Mouse (Mus musculus): ENCODE data around the gene Zswim5. TPM values are rescaled to one million over a fixed set of nuclear protein-coding genes. Genes with fewer than 3 reads are reported as not detected.
A peak's percentile ranks its signal among the peaks of the same experiment; 100 is the strongest.

The Zswim5 gene
- polyA plus RNA-seq, 1 experiment from 2014 or later, result 0.43 TPM

DNA sequence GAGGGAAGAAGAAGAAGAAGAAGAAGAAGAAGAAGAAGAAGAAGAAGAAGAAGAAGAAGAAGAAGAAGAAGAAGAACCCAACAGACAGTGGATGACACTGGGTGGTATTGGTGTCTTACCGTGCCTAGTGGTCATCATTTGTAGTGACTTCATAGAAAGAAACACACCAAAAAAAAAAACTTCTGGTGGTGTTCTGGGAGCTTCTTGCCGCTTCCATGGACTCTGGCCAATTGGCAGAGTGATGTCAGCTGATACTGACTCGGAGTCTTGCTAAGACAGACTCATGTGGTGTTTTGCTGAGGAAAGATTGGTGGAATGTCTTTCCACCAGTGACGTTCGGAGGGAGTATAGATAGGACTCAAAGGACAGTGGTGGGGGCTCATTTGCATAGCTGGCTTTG lies 133.1 kb downstream of the Zswim5 start:
- Histone ChIP-seq H3K9ac (no peak overlapping the region), H3K4me2 (no peak overlapping the region), H3K4me3 (no peak overlapping the region), H3K36me3 (no peaks in the 10 kb centered on the region), H3K27ac (replicated peaks) (no peak overlapping the region), H3K9me3 (no peaks in the 10 kb centered on the region), H3K4me1 (no peaks in the 10 kb centered on the region), H3K27me3 (replicated peaks) (no peaks in the 10 kb centered on the region)
- no peak for ATAC-seq (ENCODE audit: extremely low read depth, insufficient number of reproducible peaks, low FRiP score, low TSS enrichment)
- 77% methylated on average over 5 of the region's 5 CpGs for WGBS

DNA sequence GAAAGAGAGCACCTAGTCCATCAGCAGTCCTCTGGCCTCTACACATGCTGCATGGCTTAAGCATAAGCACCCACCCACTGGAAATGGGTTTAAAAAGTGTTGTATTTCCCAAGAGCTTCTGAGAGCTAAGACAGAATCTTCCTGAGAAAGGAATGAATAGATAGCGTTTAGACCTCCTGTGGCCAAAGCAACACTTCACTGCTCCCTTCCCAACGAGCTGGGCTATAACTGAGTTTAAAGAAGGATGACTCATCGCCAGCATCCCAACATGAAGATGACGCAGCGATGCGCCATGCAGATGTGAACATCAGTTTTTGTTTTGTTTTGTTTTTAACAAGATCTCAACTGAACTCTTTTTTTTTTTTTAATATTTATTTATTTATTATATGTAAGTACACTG lies 136.4 kb downstream of the Zswim5 start:
- Histone ChIP-seq H3K4me1 (no peaks in the 10 kb centered on the region), H3K36me3 (no peaks in the 10 kb centered on the region), H3K4me3 (no peak overlapping the region), H3K27me3 (replicated peaks) (no peaks in the 10 kb centered on the region), H3K9ac (no peak overlapping the region), H3K9me3 (no peaks in the 10 kb centered on the region), H3K4me2 (no peak overlapping the region), H3K27ac (replicated peaks) (no peak overlapping the region)
- no peak for ATAC-seq (ENCODE audit: extremely low read depth, insufficient number of reproducible peaks, low FRiP score, low TSS enrichment)
- 75% methylated on average over 6 of the region's 6 CpGs for whole genome bisulfite sequencing

DNA sequence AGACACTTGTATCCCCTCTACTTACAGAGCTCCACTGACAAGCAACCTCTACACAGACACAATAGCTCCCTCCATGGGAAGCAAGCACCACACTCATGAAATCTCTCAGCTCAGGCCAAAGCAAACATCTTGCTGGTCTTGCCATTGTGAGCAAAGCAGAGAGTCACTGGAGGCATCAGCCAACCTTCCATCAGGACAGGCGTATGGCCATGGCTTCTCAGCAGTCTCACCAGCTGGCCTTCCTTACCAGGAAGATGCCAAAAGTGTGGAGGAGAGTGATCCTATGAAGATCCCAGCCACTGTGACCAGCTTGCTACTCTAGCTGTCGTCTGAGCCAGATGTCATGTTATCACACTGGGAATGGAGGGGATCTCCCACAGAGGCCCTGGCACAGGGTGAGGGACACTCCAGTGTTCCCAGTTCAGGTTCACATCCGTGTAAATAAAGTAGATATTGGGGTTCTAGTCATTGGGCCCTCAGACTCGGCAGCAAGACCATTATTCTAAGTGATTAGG lies 137.8 kb downstream of the Zswim5 start:
- H3K9ac ChIP-seq, result no peak overlapping the region
- H3K4me1 ChIP-seq, result peaks cover 6% of the 10 kb centered on the region
- no peaks in the 10 kb centered on the region for H3K36me3 ChIP-seq
- no peak overlapping the region for H3K4me2 ChIP-seq
- H3K9me3 ChIP-seq, result no peaks in the 10 kb centered on the region
- no peak overlapping the region for H3K27ac ChIP-seq (replicated peaks)
- no peaks in the 10 kb centered on the region for H3K27me3 ChIP-seq (replicated peaks)
- no peak overlapping the region for H3K4me3 ChIP-seq
- ATAC-seq (ENCODE audit: extremely low read depth, insufficient number of reproducible peaks, low FRiP score, low TSS enrichment), result no peak
- WGBS, result 42% methylated on average over 4 of the region's 4 CpGs

DNA sequence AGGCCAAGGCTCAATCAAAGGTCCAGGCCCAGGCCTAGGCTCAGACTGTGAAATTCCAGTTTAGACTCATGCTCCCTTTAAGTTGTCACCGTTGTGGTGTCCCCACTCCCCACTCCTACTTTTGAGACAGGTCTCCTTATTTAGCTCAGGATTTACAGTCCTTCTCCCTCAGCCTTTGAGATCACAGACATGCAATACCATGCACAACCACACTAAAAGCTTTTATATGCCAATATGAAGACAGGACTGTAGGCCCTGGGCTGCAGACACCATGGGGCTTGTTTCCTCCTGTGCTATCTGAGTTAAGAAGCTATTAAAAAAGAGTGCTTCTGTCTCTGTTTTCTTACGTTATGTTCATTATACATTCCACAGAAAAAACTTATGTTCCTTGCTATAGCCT lies 140.6 kb downstream of the Zswim5 start:
- no peak for ATAC-seq (ENCODE audit: extremely low read depth, insufficient number of reproducible peaks, low FRiP score, low TSS enrichment)
- WGBS, result 83% methylated on average over 2 of the region's 2 CpGs
- Histone ChIP-seq H3K9ac (no peak overlapping the region), H3K36me3 (peaks cover 8% of the 10 kb centered on the region), H3K27ac (replicated peaks) (no peak overlapping the region), H3K9me3 (no peaks in the 10 kb centered on the region), H3K4me2 (no peak overlapping the region), H3K27me3 (replicated peaks) (no peaks in the 10 kb centered on the region), H3K4me3 (no peak overlapping the region), H3K4me1 (peaks cover 14% of the 10 kb centered on the region)

DNA sequence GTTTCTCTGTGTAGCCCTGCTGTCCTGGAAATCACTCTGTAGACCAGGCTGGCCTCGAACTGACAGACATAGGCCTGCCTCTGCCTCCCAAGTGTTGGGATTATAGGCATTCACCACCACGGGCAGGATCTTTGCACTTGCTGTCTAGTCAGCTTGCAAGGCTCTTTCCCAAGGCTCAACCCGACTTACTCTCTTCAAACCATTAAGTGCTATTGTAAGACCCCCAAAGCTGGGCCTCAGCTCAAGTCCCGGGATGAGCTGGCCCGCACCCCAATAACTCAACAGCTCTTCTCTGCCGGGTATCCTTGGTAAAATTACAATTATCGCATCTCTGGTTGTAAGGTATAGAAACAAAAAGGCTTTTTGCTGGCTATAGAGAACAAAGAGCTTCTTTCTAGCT lies 141.2 kb downstream of the Zswim5 start:
- no peaks in the 10 kb centered on the region for H3K27me3 ChIP-seq (replicated peaks)
- no peak overlapping the region for H3K4me2 ChIP-seq
- 81% methylated on average over 7 of the region's 7 CpGs for WGBS
- peaks cover 14% of the 10 kb centered on the region for H3K4me1 ChIP-seq
- no peaks in the 10 kb centered on the region for H3K9me3 ChIP-seq
- H3K27ac ChIP-seq (replicated peaks), result no peak overlapping the region
- H3K36me3 ChIP-seq, result peaks cover 14% of the 10 kb centered on the region
- H3K9ac ChIP-seq, result no peak overlapping the region
- ATAC-seq (ENCODE audit: extremely low read depth, insufficient number of reproducible peaks, low FRiP score, low TSS enrichment), result no peak
- H3K4me3 ChIP-seq, result no peak overlapping the region

DNA sequence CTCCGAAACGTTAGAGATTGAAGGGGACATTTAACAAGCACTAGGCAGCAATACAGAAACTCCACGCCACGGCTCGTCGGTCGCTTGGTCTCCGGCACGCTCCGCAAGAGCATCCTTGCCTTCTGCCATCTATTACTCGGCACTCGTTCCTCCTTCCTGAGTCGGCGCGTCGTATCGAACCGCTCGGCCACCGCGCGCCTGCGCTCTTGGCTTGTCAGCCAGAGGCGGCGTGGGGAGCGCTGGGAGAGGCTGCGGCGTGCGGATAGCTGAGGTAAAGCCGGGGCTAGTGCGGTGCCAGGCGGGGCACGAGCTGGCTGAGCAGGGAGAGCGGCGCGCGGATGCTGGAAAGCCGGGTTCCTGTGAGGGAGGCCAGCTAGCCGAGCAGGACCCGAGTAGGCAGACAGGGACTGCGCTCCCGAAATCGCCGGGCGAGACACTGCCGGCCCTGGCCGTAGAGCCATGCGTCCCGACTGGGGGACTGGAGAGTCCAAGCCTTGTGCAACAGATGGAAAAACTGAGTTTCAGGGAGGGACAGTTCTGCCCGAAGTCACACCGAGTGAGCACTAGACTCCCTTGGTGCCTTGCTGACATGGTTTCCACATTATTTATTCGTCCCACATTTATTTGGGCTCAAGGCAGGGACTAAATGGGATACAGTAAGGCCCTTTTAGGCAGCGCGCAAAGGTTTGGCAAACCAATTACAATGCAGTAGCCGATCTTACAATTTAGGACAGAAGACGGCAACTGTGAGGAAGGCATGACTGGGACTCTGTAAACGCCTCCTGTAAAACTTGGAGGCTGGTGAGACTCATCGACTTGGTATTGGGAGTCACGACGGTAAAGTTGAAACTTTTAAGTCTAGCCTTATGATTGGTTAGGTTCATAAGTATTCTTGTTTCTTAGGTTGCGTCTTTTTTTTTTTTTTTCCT lies 142.3 kb downstream of the Zswim5 start, which contains the start of gene Eif2b3:
Gene Eif2b3 (plus strand): TSS at position 197 of the 929 bp plus-strand sequence.
- Histone ChIP-seq H3K4me3 (peak within 1 kb of the TSS; percentile 95), H3K27me3 (replicated peaks) (no peaks in the 10 kb centered on the region), H3K4me1 (peaks cover 14% of the 10 kb centered on the region), H3K36me3 (peaks cover 25% of the 10 kb centered on the region), H3K9me3 (no peaks in the 10 kb centered on the region), H3K4me2 (peak within 1 kb of the TSS; percentile 90), H3K27ac (replicated peaks) (peak within 1 kb of the TSS; percentile 61), H3K9ac (peak within 1 kb of the TSS; percentile 94)
- WGBS, result under 1% methylated on average over 61 of the region's 61 CpGs
- ATAC-seq (ENCODE audit: extremely low read depth, insufficient number of reproducible peaks, low FRiP score, low TSS enrichment), result peak; percentile 61

DNA sequence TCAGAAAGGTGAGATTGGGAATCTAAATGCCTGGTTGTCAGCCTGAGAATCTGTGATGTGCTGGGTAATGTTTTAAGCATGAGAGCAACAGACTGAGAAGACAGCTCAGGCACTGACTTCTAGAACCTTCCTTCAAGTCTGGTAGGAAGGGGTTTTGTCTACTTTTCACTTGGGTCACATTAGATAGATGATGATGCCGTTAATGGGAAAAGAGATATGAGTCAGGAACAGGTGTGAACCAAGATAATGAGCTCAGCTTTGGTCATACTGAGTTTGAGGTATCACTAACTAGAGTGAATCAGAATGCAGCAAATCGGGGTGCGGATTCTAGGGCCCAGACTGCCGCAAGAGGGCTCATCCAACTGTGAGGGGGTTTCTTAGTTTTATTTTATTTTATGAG lies 146.3 kb downstream of the Zswim5 start:
- ATAC-seq (ENCODE audit: extremely low read depth, insufficient number of reproducible peaks, low FRiP score, low TSS enrichment), result no peak
- WGBS, result 89% methylated on average over 4 of the region's 4 CpGs
- Histone ChIP-seq H3K4me3 (no peak overlapping the region), H3K4me1 (peaks cover 14% of the 10 kb centered on the region), H3K27ac (replicated peaks) (no peak overlapping the region), H3K4me2 (no peak overlapping the region), H3K36me3 (peaks cover 34% of the 10 kb centered on the region), H3K27me3 (replicated peaks) (no peaks in the 10 kb centered on the region), H3K9ac (no peak overlapping the region), H3K9me3 (no peaks in the 10 kb centered on the region)

DNA sequence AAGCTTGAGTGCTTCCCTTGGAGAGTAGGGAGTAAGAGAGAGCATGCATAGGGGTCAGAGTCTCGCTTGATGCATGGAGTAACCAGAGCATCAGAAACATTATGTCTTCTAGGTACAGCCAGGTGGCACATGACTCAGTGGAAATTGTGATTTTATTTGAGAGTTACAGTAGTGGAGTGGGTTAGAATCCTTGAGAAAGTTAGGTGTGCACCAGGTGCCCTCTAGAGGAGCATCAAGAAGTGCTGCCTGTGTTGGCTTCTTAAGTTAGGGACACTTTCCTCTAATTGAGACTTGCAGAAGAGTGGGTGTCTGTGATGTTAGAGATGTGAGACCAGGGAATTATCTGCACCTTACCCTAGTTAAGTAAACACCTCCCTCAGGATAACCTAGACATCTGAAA lies 153.9 kb downstream of the Zswim5 start:
- WGBS, result 91% methylated on average over 1 of the region's 1 CpGs
- no peak for ATAC-seq (ENCODE audit: extremely low read depth, insufficient number of reproducible peaks, low FRiP score, low TSS enrichment)

More for the DNA sequence above, 153.9 kb downstream of the Zswim5 start:
- H3K9ac ChIP-seq, result no peak overlapping the region
- H3K9me3 ChIP-seq, result no peaks in the 10 kb centered on the region
- H3K27ac ChIP-seq (replicated peaks), result no peak overlapping the region
- H3K4me2 ChIP-seq, result no peak overlapping the region
- peaks cover 40% of the 10 kb centered on the region for H3K36me3 ChIP-seq
- H3K4me1 ChIP-seq, result no peaks in the 10 kb centered on the region; the same call in 1 of the 2 replicates
- H3K27me3 ChIP-seq (replicated peaks), result no peaks in the 10 kb centered on the region
- H3K4me3 ChIP-seq, result no peak overlapping the region

Other genes with a start within 250 kb of the Zswim5 start
- gene Nasp, start 249.4 kb upstream of the Zswim5 start, polyA plus RNA-seq (2015; fragmentation: Nextera tagmentation; extraction: Ambion mirVana), result 87.3 and 87.4 TPM in 2 replicates
- gene Akr1a1, start 225.7 kb upstream of the Zswim5 start, polyA plus RNA-seq (2015; fragmentation: Nextera tagmentation; extraction: Ambion mirVana), result 580 and 636 TPM in 2 replicates
- gene Prdx1, start 191.8 kb upstream of the Zswim5 start, polyA plus RNA-seq (2015; fragmentation: Nextera tagmentation; extraction: Ambion mirVana), result 967 and 1,034 TPM in 2 replicates
- 33.5 and 35.1 TPM in 2 replicates for gene Mmachc, start 169.0 kb upstream of the Zswim5 start, polyA plus RNA-seq (2015; fragmentation: Nextera tagmentation; extraction: Ambion mirVana)
- 17.9 and 20.2 TPM in 2 replicates for gene Ccdc163, start 168.9 kb upstream of the Zswim5 start, polyA plus RNA-seq (2015; fragmentation: Nextera tagmentation; extraction: Ambion mirVana)
- gene Tesk2, start 156.4 kb upstream of the Zswim5 start, polyA plus RNA-seq (2015; fragmentation: Nextera tagmentation; extraction: Ambion mirVana), result 3.0 and 3.2 TPM in 2 replicates
- 19.8 and 21.1 TPM in 2 replicates for gene Toe1, start 69.7 kb upstream of the Zswim5 start, polyA plus RNA-seq (2015; fragmentation: Nextera tagmentation; extraction: Ambion mirVana)
- 7.8 and 8.5 TPM in 2 replicates for gene Mutyh, start 69.7 kb upstream of the Zswim5 start, polyA plus RNA-seq (2015; fragmentation: Nextera tagmentation; extraction: Ambion mirVana)
- 0.70 and 1.0 TPM in 2 replicates for gene Hpdl, start 55.7 kb upstream of the Zswim5 start, polyA plus RNA-seq (2015; fragmentation: Nextera tagmentation; extraction: Ambion mirVana)
- 88.9 and 99.1 TPM in 2 replicates for gene Urod, start 117.0 kb downstream of the Zswim5 start, polyA plus RNA-seq (2015; fragmentation: Nextera tagmentation; extraction: Ambion mirVana)
- gene Hectd3, start 117.9 kb downstream of the Zswim5 start, polyA plus RNA-seq (2015; fragmentation: Nextera tagmentation; extraction: Ambion mirVana), result 5.1 and 6.0 TPM in 2 replicates
- 25.4 and 25.5 TPM in 2 replicates for gene Eif2b3, start 142.0 kb downstream of the Zswim5 start, polyA plus RNA-seq (2015; fragmentation: Nextera tagmentation; extraction: Ambion mirVana)
- 3.1 and 3.6 TPM in 2 replicates for gene Ptch2, start 218.7 kb downstream of the Zswim5 start, polyA plus RNA-seq (2015; fragmentation: Nextera tagmentation; extraction: Ambion mirVana)
- 2.8 and 3.1 TPM in 2 replicates for gene Btbd19, start 248.3 kb downstream of the Zswim5 start, polyA plus RNA-seq (2015; fragmentation: Nextera tagmentation; extraction: Ambion mirVana)
- gene Tctex1d4, start 249.4 kb downstream of the Zswim5 start, polyA plus RNA-seq (2015; fragmentation: Nextera tagmentation; extraction: Ambion mirVana), result not detected in 2 replicates

Data from heart, embryonic 13.5 days (tissue).